Mouse (Mus musculus) heart, embryonic 15.5 days (tissue): ENCODE results near the gene Gbp5. TPM values are rescaled to one million over a fixed set of nuclear protein-coding genes. Genes with fewer than 3 reads are reported as not detected.

Source experiments
- polyA plus RNA-seq: library from polyadenylated mRNA; unstranded; fragments of >200 nt; fragmentation: Nextera tagmentation; extraction: Ambion mirVana; gene quantifications from 2 replicates; pipeline ENCODE4 v1.2.1, GENCODE M21; 2015

Gbp5 gene
- polyA plus RNA-seq, 1 experiment from 2014 or later, result 0.19 TPM

Other genes with a start within 250 kb of the Gbp5 start
- gene Pdlim5, start 98.3 kb upstream of the Gbp5 start, polyA plus RNA-seq, result 180 and 220 TPM in 2 replicates
- 3.5 and 5.9 TPM in 2 replicates for gene Gbp7, start 36.4 kb downstream of the Gbp5 start, polyA plus RNA-seq
- 1.8 and 3.0 TPM in 2 replicates for gene Gbp3, start 66.0 kb downstream of the Gbp5 start, polyA plus RNA-seq
- gene Gbp2b, start 100.9 kb downstream of the Gbp5 start, polyA plus RNA-seq, result not detected in 2 replicates
- gene Gbp2, start 126.6 kb downstream of the Gbp5 start, polyA plus RNA-seq, result 2.2 and 3.4 TPM in 2 replicates
- 12.2 and 13.6 TPM in 2 replicates for gene Kyat3, start 207.1 kb downstream of the Gbp5 start, polyA plus RNA-seq